Mouse (Mus musculus): ENCODE measurements at regions not wholly inside any gene's neighbourhood (a gene's known extent, or its start where the extent isn't known, plus 50 kb on each side); places are given as distances from the start of the nearest gene placed in this dataset.
A peak's percentile ranks its signal among the peaks of the same experiment; 100 is the strongest.

DNA sequence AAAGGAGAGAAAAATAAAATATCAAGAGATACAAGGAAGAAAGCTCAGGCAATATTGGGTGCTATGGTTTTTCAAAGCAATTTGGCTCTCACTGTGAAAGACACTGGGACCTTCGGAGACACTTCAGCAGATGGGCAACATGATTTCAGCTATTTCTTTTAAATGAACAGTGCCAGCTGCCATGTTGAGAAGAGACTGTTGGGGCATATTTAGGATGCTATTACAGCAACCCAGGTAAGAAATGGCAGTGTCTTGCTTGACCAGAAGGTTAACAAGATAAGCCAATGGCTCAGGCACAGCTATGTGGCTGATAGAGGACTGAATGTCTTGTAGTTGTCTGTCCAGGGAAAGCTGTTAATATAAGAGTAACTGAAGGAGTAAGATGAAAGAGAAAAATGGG, 348.6 kb downstream of the Ankrd7 start:
- no peak for DNase-seq (ENCODE audit: low spot score in 2 of 2)

DNA sequence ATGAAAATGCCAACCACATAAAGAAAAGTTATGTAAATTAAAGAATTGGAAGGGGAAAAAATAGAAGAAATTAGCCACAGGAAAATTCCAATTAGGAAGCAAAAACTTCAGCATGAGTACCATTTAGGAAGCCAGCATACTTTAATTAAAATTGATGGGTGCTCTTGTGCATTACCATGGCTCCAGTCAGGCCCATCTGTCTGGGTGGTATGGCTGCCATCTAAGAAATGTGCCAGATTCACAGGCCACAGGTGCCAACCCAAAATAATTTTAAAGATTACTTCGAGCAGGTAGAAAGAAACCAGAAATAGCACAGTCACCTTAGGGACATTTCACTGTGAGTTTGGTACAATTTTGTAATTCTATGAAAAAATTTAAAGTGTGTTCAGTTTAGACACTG, 349.0 kb downstream of the Ankrd7 start:
- no peak for DNase-seq (ENCODE audit: low spot score in 2 of 2)

DNA sequence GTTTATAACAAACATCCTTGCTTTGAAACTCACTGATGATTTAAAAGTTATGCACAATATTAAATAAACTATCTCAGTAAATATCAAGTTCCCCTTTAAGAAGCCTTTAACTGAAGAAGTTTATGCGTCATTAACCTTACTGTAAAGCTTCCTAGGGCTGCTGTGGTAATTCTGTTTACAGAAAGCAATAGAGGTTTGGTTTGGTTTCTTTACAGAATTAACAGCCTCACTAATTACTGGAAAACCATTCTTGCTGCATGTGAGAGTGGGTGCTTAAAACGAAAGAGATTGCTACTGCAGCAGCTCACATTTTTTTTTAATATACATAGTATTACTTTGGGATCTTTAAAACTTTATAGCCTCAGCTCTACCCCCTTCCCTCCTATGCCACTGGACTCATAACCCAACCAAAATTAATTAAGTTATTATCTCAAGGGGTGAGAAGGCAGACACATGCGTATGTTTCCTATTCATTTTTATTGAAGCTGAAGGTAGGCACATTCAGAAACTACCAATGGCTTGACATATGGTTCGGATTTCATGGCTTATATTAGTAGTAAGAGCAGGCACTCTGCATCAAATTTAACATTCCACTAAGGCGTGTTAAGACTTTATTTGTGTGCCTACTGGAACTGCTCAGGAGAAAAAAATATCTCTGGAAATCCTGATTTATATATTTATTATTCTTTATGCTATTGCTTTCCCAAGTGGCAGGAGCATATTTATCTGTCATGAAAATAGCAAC, 398.1 kb downstream of the Ankrd7 start:
- DNase-seq (ENCODE audit: low spot score in 2 of 2), result no peak

DNA sequence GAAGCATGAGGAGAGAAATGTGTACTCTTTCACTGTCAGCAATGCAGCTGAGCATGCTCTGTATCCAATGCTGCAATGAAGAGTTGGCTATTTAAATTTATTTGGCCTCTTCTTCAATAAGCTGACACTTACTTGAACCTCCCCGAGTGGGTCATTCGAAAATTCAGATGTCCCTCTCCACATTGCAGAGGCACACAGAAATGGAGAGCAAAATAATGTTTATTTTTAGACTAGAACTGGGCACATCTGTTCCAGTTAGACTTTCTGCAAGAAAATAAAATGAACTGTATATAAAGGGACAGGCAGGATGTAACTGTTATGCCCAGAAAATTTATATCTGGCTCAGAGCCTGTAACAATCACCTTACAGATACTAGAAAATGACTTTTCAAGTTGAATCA, 407.1 kb downstream of the Ankrd7 start:
- no peak for DNase-seq (ENCODE audit: low spot score in 2 of 2)

DNA sequence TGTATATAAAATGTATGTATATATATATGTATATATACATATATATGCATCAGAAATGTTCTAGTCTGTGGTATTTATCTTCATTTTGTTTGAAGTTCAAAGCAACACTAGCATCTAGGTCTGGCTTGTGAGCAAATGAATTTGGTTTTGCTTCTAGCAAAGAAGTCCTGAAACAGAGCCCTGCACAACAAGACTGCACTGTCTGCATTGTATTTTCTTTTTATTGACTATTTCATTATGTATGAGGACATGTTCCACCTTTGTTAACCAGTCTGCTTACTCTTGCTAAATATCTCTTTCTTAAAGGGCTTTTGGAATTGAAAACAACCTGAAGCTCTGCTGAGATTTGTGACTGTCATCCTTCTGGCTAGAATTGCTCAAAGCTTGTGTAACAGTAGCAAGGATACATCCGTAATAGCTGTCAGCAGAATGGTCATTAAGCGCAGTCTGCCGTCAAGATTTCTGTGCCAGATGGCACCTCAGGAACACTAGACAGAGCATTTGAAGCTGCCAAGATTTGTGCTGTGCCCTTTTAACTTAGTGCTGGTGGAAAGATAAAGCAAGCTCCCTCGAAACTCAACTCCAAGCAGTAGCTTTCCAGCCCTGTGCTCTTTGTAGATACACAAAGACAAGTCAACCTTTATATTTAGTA, 416.7 kb downstream of the Ankrd7 start:
- DNase-seq (ENCODE audit: low spot score in 2 of 2), result peak in 1 of 2 experiments; percentile 23

DNA sequence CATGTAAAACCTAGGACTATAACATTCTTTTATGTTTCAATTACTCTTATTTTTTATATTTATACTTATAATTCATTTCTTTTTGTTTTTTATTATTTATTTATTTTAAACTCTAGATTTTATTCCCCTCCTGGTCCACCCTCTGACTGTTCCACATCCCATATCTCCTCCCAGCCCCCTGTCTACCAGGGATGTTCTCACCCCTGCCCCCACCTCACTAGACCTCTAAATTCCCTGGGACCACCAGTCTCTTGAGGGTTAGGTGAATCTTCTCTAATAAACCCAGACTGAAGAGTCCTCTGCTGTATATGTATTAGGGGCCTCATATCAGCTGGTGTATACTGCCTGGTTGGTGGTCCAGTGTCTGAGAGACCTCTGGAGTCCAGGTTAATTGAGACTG, 466.5 kb downstream of the Ankrd7 start:
- no peak for DNase-seq (ENCODE audit: low spot score in 2 of 2)

DNA sequence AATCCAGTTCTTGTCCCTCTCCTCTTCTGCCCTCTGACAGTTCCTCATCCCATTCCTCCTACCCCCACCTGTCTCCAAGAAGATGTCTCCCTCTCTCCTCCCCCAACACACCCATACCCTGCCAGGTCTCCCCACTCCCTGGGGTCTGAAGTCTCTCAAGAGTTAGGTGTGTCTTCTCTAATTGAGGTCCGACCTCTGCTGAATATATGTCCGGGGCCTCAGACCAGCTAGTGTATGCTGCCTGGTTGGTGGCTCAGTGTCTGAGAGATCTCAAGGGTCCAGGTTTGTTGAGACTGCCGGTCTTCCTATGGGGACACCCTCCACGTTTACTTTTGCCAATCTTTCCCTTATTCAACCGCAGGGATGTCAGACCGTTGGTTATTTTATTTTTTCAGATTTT, 469.5 kb downstream of the Ankrd7 start:
- no peak for DNase-seq (ENCODE audit: low spot score in 2 of 2)

DNA sequence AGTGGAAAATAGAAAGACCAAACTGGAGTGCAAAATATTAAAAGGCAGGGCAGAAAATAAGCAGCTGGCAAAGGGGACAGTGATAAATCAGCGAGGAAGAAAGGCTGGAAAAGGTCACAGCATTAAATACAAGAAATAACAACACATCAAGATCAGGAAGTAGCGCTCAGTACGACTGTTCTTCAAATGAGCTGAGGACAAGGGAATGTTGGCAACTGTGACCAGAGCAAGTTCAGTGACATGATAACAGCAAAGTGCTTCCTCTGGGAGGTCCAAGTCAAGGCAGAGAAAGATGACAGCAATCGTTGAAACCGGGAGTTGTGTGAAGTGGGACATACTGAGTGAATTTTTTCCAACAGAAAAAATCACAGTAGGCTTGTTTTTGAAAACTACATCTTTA, 472.4 kb downstream of the Ankrd7 start:
- DNase-seq (ENCODE audit: low spot score in 2 of 2), result no peak

Measured in left cerebral cortex, adult 9 months (tissue).